ENCODE assay signal across 24 mouse cellular contexts in genomic region chr7:17015381-17015780, GRCm38 (mm10). TPM values are rescaled to one million over a fixed set of nuclear protein-coding genes. Genes with fewer than 3 reads are reported as not detected.
DNase-seq lines count a peak whose midpoint lies in the region; ATAC-seq and TF ChIP-seq lines count a peak whose summit lies in the region.
"Had no signal": no experiment of that assay in that cellular context is flagged by ENCODE, and none has a peak within 500 bp of the region (broad histone marks: within the 10 kb centered on the region; RNA-seq: fewer than 3 reads in every experiment).

No protein-coding gene starts in this region.

- peak overlapping the region; percentile 8; the same call in 1 of the 2 replicates for H3K27ac ChIP-seq in cerebellum, adult 2 months (ENCODE audit: insufficient read depth, low read length)
- no peak overlapping the region for H3K27ac ChIP-seq in kidney, postnatal 0 days
- H3K27ac ChIP-seq in midbrain, postnatal 0 days (ENCODE audit: low read depth, low read length), result no peak overlapping the region
- H3K27ac ChIP-seq in midbrain, embryonic 14.5 days (replicated peaks; ENCODE audit: low read depth, low read length), result no peak overlapping the region
- H3K27ac ChIP-seq in midbrain, embryonic 11.5 days (ENCODE audit: low read depth, low read length), result no peak overlapping the region
- H3K27ac ChIP-seq: forebrain, embryonic 12.5 days; liver, embryonic 15.5 days; stomach, embryonic 15.5 days had no signal

- no peak for TF ChIP-seq POLR2A in cerebellum, adult 2 months (IDR thresholded peaks at IDR 0.05; ENCODE audit: borderline replicate concordance, insufficient read depth, low read length)

- peak; percentile 58 to 67 for DNase-seq in cerebellum, adult 2 months
- DNase-seq in cerebellum, postnatal 4 days (ENCODE audit: low spot score in 2 of 2), result no peak
- no peak for DNase-seq in kidney, postnatal 0 days (ENCODE audit: low spot score)
- DNase-seq in kidney, postnatal 25 days, result no peak
- no peak for DNase-seq in midbrain, postnatal 0 days (ENCODE audit: low spot score)
- no peak for DNase-seq in midbrain, embryonic 14.5 days
- DNase-seq in midbrain, embryonic 11.5 days (ENCODE audit: low spot score, missing footprints), result no peak
- DNase-seq: adrenal gland, postnatal 14 days; kidney, adult 2 months; kidney, postnatal 14 days; lung, postnatal 14 days; right cerebral cortex, postnatal 14 days; thymus, adult 2 months had no signal

- H3K9me3 ChIP-seq in kidney, postnatal 0 days (replicated peaks; ENCODE audit: low read length), result no peaks in the 10 kb centered on the region
- no peaks in the 10 kb centered on the region for H3K9me3 ChIP-seq in midbrain, postnatal 0 days (ENCODE audit: low read length)
- no peaks in the 10 kb centered on the region for H3K9me3 ChIP-seq in midbrain, embryonic 14.5 days (ENCODE audit: control insufficient read depth, low read length)
- no peaks in the 10 kb centered on the region for H3K9me3 ChIP-seq in midbrain, embryonic 11.5 days (ENCODE audit: control insufficient read depth, low read length)
- H3K9me3 ChIP-seq: forebrain, embryonic 12.5 days; heart, embryonic 12.5 days; liver, embryonic 15.5 days; megakaryocyte, embryonic 14.5 days; stomach, embryonic 15.5 days had no signal

- no peaks in the 10 kb centered on the region for H3K27me3 ChIP-seq in cerebellum, adult 2 months (ENCODE audit: control insufficient read depth, insufficient read depth, low read length)
- H3K27me3 ChIP-seq in kidney, postnatal 0 days (ENCODE audit: insufficient read depth, low read length), result no peaks in the 10 kb centered on the region
- no peaks in the 10 kb centered on the region for H3K27me3 ChIP-seq in midbrain, postnatal 0 days (ENCODE audit: insufficient read depth, low read length)
- no peaks in the 10 kb centered on the region for H3K27me3 ChIP-seq in midbrain, embryonic 14.5 days (ENCODE audit: control insufficient read depth, insufficient read depth, low read length)
- no peaks in the 10 kb centered on the region for H3K27me3 ChIP-seq in midbrain, embryonic 11.5 days (ENCODE audit: control insufficient read depth, insufficient read depth, low read length)
- H3K27me3 ChIP-seq: CH12.LX; forebrain, embryonic 12.5 days; heart, embryonic 12.5 days; liver, embryonic 15.5 days; megakaryocyte, embryonic 14.5 days; stomach, embryonic 15.5 days had no signal

- H3K4me3 ChIP-seq in cerebellum, adult 2 months (replicated peaks; ENCODE audit: insufficient read depth, low read depth, low read length), result no peak overlapping the region
- H3K4me3 ChIP-seq in kidney, postnatal 0 days (replicated peaks; ENCODE audit: low read depth, low read length), result no peak overlapping the region
- no peak overlapping the region for H3K4me3 ChIP-seq in midbrain, postnatal 0 days (ENCODE audit: low read depth, low read length)
- H3K4me3 ChIP-seq in midbrain, embryonic 14.5 days (replicated peaks; ENCODE audit: low read depth, low read length), result no peak overlapping the region
- H3K4me3 ChIP-seq in midbrain, embryonic 11.5 days (ENCODE audit: low read depth, low read length), result no peak overlapping the region
- H3K4me3 ChIP-seq: forebrain, embryonic 12.5 days; heart, embryonic 12.5 days; liver, embryonic 15.5 days; megakaryocyte, embryonic 14.5 days; stomach, embryonic 15.5 days had no signal

- ATAC-seq in kidney, postnatal 0 days (replicated peaks; ENCODE audit: low FRiP score, low read depth), result no peak
- ATAC-seq in midbrain, postnatal 0 days (ENCODE audit: low FRiP score), result no peak
- no peak for ATAC-seq in midbrain, embryonic 14.5 days (ENCODE audit: low FRiP score, low TSS enrichment)
- ATAC-seq in frontal cortex, adult (ENCODE audit: low TSS enrichment), result no peak
- ATAC-seq in midbrain, embryonic 11.5 days (ENCODE audit: low FRiP score), result no peak
- ATAC-seq: midbrain, embryonic 16.5 days had no signal

- H3K9ac ChIP-seq in kidney, postnatal 0 days (ENCODE audit: low read depth, low read length), result no peak overlapping the region
- H3K9ac ChIP-seq in midbrain, postnatal 0 days (replicated peaks; ENCODE audit: low read length, poor library complexity, severe bottlenecking), result no peak overlapping the region
- H3K9ac ChIP-seq in midbrain, embryonic 14.5 days (replicated peaks; ENCODE audit: low read length), result no peak overlapping the region
- no peak overlapping the region for H3K9ac ChIP-seq in midbrain, embryonic 11.5 days (ENCODE audit: low read length)
- H3K9ac ChIP-seq: forebrain, embryonic 12.5 days; heart, embryonic 12.5 days; liver, embryonic 15.5 days; stomach, embryonic 15.5 days had no signal

- no peak overlapping the region for H3K4me2 ChIP-seq in kidney, postnatal 0 days (ENCODE audit: low read length)
- no peak overlapping the region for H3K4me2 ChIP-seq in midbrain, postnatal 0 days (ENCODE audit: low read depth, low read length, poor library complexity, severe bottlenecking)
- H3K4me2 ChIP-seq in midbrain, embryonic 14.5 days (ENCODE audit: low read length), result no peak overlapping the region
- H3K4me2 ChIP-seq in midbrain, embryonic 11.5 days, result no peak overlapping the region
- H3K4me2 ChIP-seq: forebrain, embryonic 12.5 days; heart, embryonic 12.5 days; liver, embryonic 15.5 days; stomach, embryonic 15.5 days had no signal

- peaks cover 75% of the 10 kb centered on the region for H3K4me1 ChIP-seq in cerebellum, adult 2 months (ENCODE audit: control insufficient read depth, insufficient read depth, low read length)
- H3K4me1 ChIP-seq in kidney, postnatal 0 days (replicated peaks; ENCODE audit: insufficient read depth, low read length), result no peaks in the 10 kb centered on the region
- no peaks in the 10 kb centered on the region for H3K4me1 ChIP-seq in midbrain, postnatal 0 days (ENCODE audit: insufficient read depth, low read length)
- H3K4me1 ChIP-seq in midbrain, embryonic 14.5 days (ENCODE audit: control insufficient read depth, insufficient read depth, low read length), result no peaks in the 10 kb centered on the region
- no peaks in the 10 kb centered on the region for H3K4me1 ChIP-seq in midbrain, embryonic 11.5 days (ENCODE audit: control insufficient read depth, insufficient read depth, low read length)
- H3K4me1 ChIP-seq: forebrain, embryonic 12.5 days had no signal

- peaks cover 52% of the 10 kb centered on the region for H3K36me3 ChIP-seq in kidney, postnatal 0 days (ENCODE audit: insufficient read depth, low read length)
- peaks cover 67% of the 10 kb centered on the region for H3K36me3 ChIP-seq in midbrain, postnatal 0 days (ENCODE audit: insufficient read depth, low read length)
- peaks cover 89% of the 10 kb centered on the region for H3K36me3 ChIP-seq in midbrain, embryonic 14.5 days (ENCODE audit: control insufficient read depth, insufficient read depth, low read length)
- H3K36me3 ChIP-seq in midbrain, embryonic 11.5 days (ENCODE audit: control insufficient read depth, insufficient read depth, low read length), result peaks cover 57% of the 10 kb centered on the region

- WGBS in cerebellum, adult 2 months, result 11% methylated on average over 6 of the region's 6 CpGs
- WGBS in kidney, postnatal 0 days, result 85% methylated on average over 6 of the region's 6 CpGs
- 80% methylated on average over 6 of the region's 6 CpGs for WGBS in midbrain, postnatal 0 days
- WGBS in midbrain, embryonic 14.5 days, result 81% methylated on average over 6 of the region's 6 CpGs
- WGBS in midbrain, embryonic 11.5 days, result 84% methylated on average over 6 of the region's 6 CpGs

- peak; percentile 29; the same call in 1 of the 2 replicates for TF ChIP-seq CTCF in cerebellum, adult 2 months (IDR thresholded peaks at IDR 0.05; ENCODE audit: borderline replicate concordance, insufficient read depth, low read depth, low read length)
- 0 out of 2 replicates have a peak, but pooled peaks have one; percentile 33 for TF ChIP-seq CTCF in kidney, postnatal 0 days (IDR thresholded peaks at IDR 0.05; ENCODE audit: low read depth)
- TF ChIP-seq CTCF in midbrain, postnatal 0 days (IDR thresholded peaks at IDR 0.05), result peak; percentile 38; the same call in 1 of the 2 replicates

RNA-seq across cellular contexts. Expression of gene Ppp5c, which starts 12.3 kb away (rescaled TPM):
- polyA plus RNA-seq in cerebellum, adult 2 months (2012; rRNA removed), result 306 and 336 TPM in 2 replicates
- 82.0 and 95.4 TPM in 2 replicates for polyA plus RNA-seq in kidney, postnatal 0 days (2015; fragmentation: Nextera tagmentation; extraction: Ambion mirVana)
- total RNA-seq in midbrain, postnatal 0 days (2014; rRNA removed), result 56.4 and 61.0 TPM in 2 replicates
- polyA plus RNA-seq in midbrain, postnatal 0 days (2015; fragmentation: Nextera tagmentation; extraction: Ambion mirVana), result 144 and 145 TPM in 2 replicates
- polyA plus RNA-seq in midbrain, embryonic 14.5 days (2014; fragmentation: Nextera tagmentation; extraction: Ambion mirVana), result 112 and 118 TPM in 2 replicates
- 101 and 108 TPM in 2 replicates for polyA plus RNA-seq in midbrain, embryonic 11.5 days (2014; fragmentation: Nextera tagmentation; extraction: Ambion mirVana)

RNA-seq across cellular contexts. Expression of gene Ccdc8, which starts 22.9 kb away (rescaled TPM):
- polyA plus RNA-seq in cerebellum, adult 2 months (2012; rRNA removed), result 0.87 and 1.2 TPM in 2 replicates
- polyA plus RNA-seq in kidney, postnatal 0 days (2015; fragmentation: Nextera tagmentation; extraction: Ambion mirVana), result 15.7 and 16.9 TPM in 2 replicates
- 5.5 and 5.8 TPM in 2 replicates for total RNA-seq in midbrain, postnatal 0 days (2014; rRNA removed)
- 2.0 and 2.5 TPM in 2 replicates for polyA plus RNA-seq in midbrain, postnatal 0 days (2015; fragmentation: Nextera tagmentation; extraction: Ambion mirVana)
- 3.1 and 4.5 TPM in 2 replicates for polyA plus RNA-seq in midbrain, embryonic 14.5 days (2014; fragmentation: Nextera tagmentation; extraction: Ambion mirVana)
- 13.2 and 14.7 TPM in 2 replicates for polyA plus RNA-seq in midbrain, embryonic 11.5 days (2014; fragmentation: Nextera tagmentation; extraction: Ambion mirVana)
- total RNA-seq: MEL; neutrophil, adult 5-6 weeks had no signal

RNA-seq across cellular contexts. Expression of gene Gm42372, which starts 32.5 kb away (rescaled TPM):
- 33.2 and 34.4 TPM in 2 replicates for polyA plus RNA-seq in cerebellum, adult 2 months (2012; rRNA removed)
- 0.09 and 0.13 TPM in 2 replicates for polyA plus RNA-seq in kidney, postnatal 0 days (2015; fragmentation: Nextera tagmentation; extraction: Ambion mirVana)
- total RNA-seq in midbrain, postnatal 0 days (2014; rRNA removed), result 48.8 and 49.0 TPM in 2 replicates
- 9.0 and 9.2 TPM in 2 replicates for polyA plus RNA-seq in midbrain, postnatal 0 days (2015; fragmentation: Nextera tagmentation; extraction: Ambion mirVana)
- polyA plus RNA-seq in midbrain, embryonic 14.5 days (2014; fragmentation: Nextera tagmentation; extraction: Ambion mirVana), result 6.4 and 8.7 TPM in 2 replicates
- 1.6 and 2.5 TPM in 2 replicates for polyA plus RNA-seq in midbrain, embryonic 11.5 days (2014; fragmentation: Nextera tagmentation; extraction: Ambion mirVana)
- total RNA-seq: MEL had no signal

RNA-seq across cellular contexts. Expression of gene Hif3a, which starts 46.8 kb away (rescaled TPM):
- polyA plus RNA-seq in cerebellum, adult 2 months (2012; rRNA removed), result 2.1 and 4.2 TPM in 2 replicates
- polyA plus RNA-seq in kidney, postnatal 0 days (2015; fragmentation: Nextera tagmentation; extraction: Ambion mirVana), result 5.1 and 6.1 TPM in 2 replicates
- total RNA-seq in midbrain, postnatal 0 days (2014; rRNA removed), result 13.6 and 16.9 TPM in 2 replicates
- 2.0 and 2.7 TPM in 2 replicates for polyA plus RNA-seq in midbrain, postnatal 0 days (2015; fragmentation: Nextera tagmentation; extraction: Ambion mirVana)
- polyA plus RNA-seq in midbrain, embryonic 14.5 days (2014; fragmentation: Nextera tagmentation; extraction: Ambion mirVana), result 1.5 and 4.6 TPM in 2 replicates
- 3.9 and 5.2 TPM in 2 replicates for polyA plus RNA-seq in midbrain, embryonic 11.5 days (2014; fragmentation: Nextera tagmentation; extraction: Ambion mirVana)
- total RNA-seq: neutrophil, adult 5-6 weeks had no signal

RNA-seq across cellular contexts. Expression of gene Pnmal1, which starts 55.9 kb away (rescaled TPM):
- 27.4 and 29.9 TPM in 2 replicates for polyA plus RNA-seq in cerebellum, adult 2 months (2012; rRNA removed)
- 0.28 and 0.33 TPM in 2 replicates for polyA plus RNA-seq in kidney, postnatal 0 days (2015; fragmentation: Nextera tagmentation; extraction: Ambion mirVana)
- 41.2 and 54.0 TPM in 2 replicates for total RNA-seq in midbrain, postnatal 0 days (2014; rRNA removed)
- polyA plus RNA-seq in midbrain, postnatal 0 days (2015; fragmentation: Nextera tagmentation; extraction: Ambion mirVana), result 64.8 and 65.2 TPM in 2 replicates
- 60.8 and 69.8 TPM in 2 replicates for polyA plus RNA-seq in midbrain, embryonic 14.5 days (2014; fragmentation: Nextera tagmentation; extraction: Ambion mirVana)
- 22.5 and 23.7 TPM in 2 replicates for polyA plus RNA-seq in midbrain, embryonic 11.5 days (2014; fragmentation: Nextera tagmentation; extraction: Ambion mirVana)
- total RNA-seq: hematopoietic stem cell, adult 5-6 weeks; neutrophil, adult 5-6 weeks had no signal
- polyA plus RNA-seq: thymus, adult 2 months had no signal

Comparison
In these comparisons a context has a peak if more than half of its experiments do, and no peak if none do; other contexts are left out.
1. DNase-seq: peak in cerebellum, adult 2 months (2 of 2); none in cerebellum, postnatal 4 days (0 of 2), kidney, postnatal 0 days (single experiment), kidney, postnatal 25 days (0 of 2), midbrain, postnatal 0 days (single experiment), midbrain, embryonic 14.5 days (single experiment) and midbrain, embryonic 11.5 days (single experiment).
2. Peak in every context shown above with its lines, with median percentiles within 50 percentile points of each other: CTCF ChIP-seq.